Mouse (Mus musculus): Measurements from ENCODE around the gene Slc25a4. TPM values are rescaled to one million over a fixed set of nuclear protein-coding genes. Genes with fewer than 3 reads are reported as not detected.
A peak's percentile ranks its signal among the peaks of the same experiment; 100 is the strongest.

Slc25a4 gene
- total and polyA plus RNA-seq, 2 experiments from 2014 or later = 6,522 to 7,450 TPM

DNA sequence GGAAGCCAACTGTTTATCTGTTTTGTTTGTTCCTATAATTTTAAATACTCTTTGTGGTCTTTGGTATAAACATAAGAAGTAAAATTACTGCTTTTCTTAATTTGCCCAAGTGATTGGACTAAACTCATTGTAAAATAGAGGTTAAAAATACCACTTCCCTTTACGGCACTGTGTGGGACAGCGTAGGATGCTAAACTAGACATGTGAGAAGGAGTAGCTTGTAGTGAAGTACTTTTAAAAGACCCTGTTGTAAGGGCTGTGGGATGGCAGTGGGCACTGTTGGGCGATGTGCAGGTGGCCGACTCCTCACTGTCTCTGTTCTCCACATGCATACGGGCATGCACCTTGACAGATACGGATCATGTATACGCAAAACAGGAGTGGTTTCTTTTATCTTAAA, 30.9 kb downstream of the Slc25a4 start:
- Histone ChIP-seq H3K27ac (ENCODE audit: low read depth) (no peak overlapping the region), H3K4me1 (ENCODE audit: control insufficient read depth, insufficient read depth) (no peaks in the 10 kb centered on the region), H3K36me3 (replicated peaks; ENCODE audit: control insufficient read depth, insufficient read depth, low read length) (peaks cover 22% of the 10 kb centered on the region), H3K9ac (replicated peaks; ENCODE audit: low read depth, low read length) (no peak overlapping the region), H3K4me3 (ENCODE audit: low read depth, low read length) (no peak overlapping the region), H3K4me2 (ENCODE audit: low read depth, low read length) (no peak overlapping the region), H3K9me3 (replicated peaks; ENCODE audit: control insufficient read depth, low read length) (no peaks in the 10 kb centered on the region), H3K27me3 (ENCODE audit: control insufficient read depth, insufficient read depth, low read length) (no peaks in the 10 kb centered on the region)
- 92% methylated on average over 7 of the region's 7 CpGs for WGBS
- DNase-seq (ENCODE audit: low spot score) = no peak
- no peak for ATAC-seq (ENCODE audit: insufficient read depth, low read depth)
- TF ChIP-seq CTCF (IDR thresholded peaks at IDR 0.05; ENCODE audit: low read depth) = no peak
- TF ChIP-seq EP300 (IDR thresholded peaks at IDR 0.05; ENCODE audit: low read depth) = no peak

DNA sequence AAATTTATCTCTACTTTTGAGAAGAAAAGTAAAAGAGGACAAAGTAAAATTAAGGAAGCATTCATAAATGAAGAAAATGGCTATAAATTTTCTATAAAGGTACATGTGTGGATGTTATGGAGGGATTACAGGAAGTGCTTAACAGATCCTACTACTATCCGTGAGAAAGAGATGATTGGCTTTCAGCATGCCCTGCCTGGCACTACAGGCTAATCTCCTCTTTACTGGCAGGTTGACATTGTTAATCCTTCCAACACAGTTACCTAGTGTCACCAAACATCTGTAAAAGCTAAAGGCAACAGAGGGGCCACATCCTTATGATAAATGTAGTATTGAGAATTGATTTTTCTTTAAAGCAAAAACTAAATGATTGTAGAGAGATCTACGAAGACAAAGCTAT, 37.4 kb downstream of the Slc25a4 start:
- Histone ChIP-seq H3K4me1 (ENCODE audit: control insufficient read depth, insufficient read depth) (no peaks in the 10 kb centered on the region), H3K9ac (replicated peaks; ENCODE audit: low read depth, low read length) (no peak overlapping the region), H3K4me3 (ENCODE audit: low read depth, low read length) (no peak overlapping the region), H3K9me3 (replicated peaks; ENCODE audit: control insufficient read depth, low read length) (no peaks in the 10 kb centered on the region), H3K27me3 (ENCODE audit: control insufficient read depth, insufficient read depth, low read length) (no peaks in the 10 kb centered on the region), H3K27ac (ENCODE audit: low read depth) (no peak overlapping the region), H3K36me3 (replicated peaks; ENCODE audit: control insufficient read depth, insufficient read depth, low read length) (peaks cover 26% of the 10 kb centered on the region), H3K4me2 (ENCODE audit: low read depth, low read length) (no peak overlapping the region)
- ATAC-seq (ENCODE audit: insufficient read depth, low read depth) = no peak
- WGBS = 69% methylated on average over 2 of the region's 2 CpGs
- no peak for DNase-seq (ENCODE audit: low spot score)
- TF ChIP-seq CTCF (IDR thresholded peaks at IDR 0.05; ENCODE audit: low read depth) = no peak
- TF ChIP-seq EP300 (IDR thresholded peaks at IDR 0.05; ENCODE audit: low read depth) = no peak

DNA sequence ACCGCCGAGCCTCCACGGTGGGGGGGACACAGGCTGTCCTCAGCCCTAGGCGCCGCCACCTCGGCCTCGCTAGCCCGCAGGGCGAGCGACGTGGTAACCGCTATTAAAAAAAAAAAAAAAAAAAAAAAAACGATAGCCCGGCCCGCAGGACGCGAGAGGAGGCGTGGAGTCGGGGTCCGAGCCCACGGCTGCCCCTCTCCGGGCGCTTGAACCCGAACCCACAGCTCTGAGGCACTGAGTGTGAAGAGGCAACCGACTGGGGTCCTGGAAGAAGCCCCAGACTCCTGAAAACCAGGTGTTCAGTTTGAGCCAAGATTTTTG, 47.3 kb downstream of the Slc25a4 start:
- ATAC-seq (ENCODE audit: insufficient read depth, low read depth) = no peak; the same call in 1 of the 2 replicates
- Histone ChIP-seq H3K9me3 (replicated peaks; ENCODE audit: control insufficient read depth, low read length) (no peaks in the 10 kb centered on the region), H3K9ac (replicated peaks; ENCODE audit: low read depth, low read length) (peak overlapping the region; percentile 73), H3K4me2 (ENCODE audit: low read depth, low read length) (peak overlapping the region; percentile 75), H3K36me3 (replicated peaks; ENCODE audit: control insufficient read depth, insufficient read depth, low read length) (no peaks in the 10 kb centered on the region), H3K4me3 (ENCODE audit: low read depth, low read length) (peak overlapping the region; percentile 82), H3K27me3 (ENCODE audit: control insufficient read depth, insufficient read depth, low read length) (no peaks in the 10 kb centered on the region), H3K27ac (ENCODE audit: low read depth) (peak overlapping the region; percentile 84), H3K4me1 (ENCODE audit: control insufficient read depth, insufficient read depth) (peaks cover 7% of the 10 kb centered on the region; the same call in 1 of the 2 replicates)
- WGBS = under 1% methylated on average over 24 of the region's 25 CpGs
- TF ChIP-seq EP300 (IDR thresholded peaks at IDR 0.05; ENCODE audit: low read depth) (no peak), CTCF (IDR thresholded peaks at IDR 0.05; ENCODE audit: low read depth) (no peak)
- no peak for DNase-seq (ENCODE audit: low spot score)

DNA sequence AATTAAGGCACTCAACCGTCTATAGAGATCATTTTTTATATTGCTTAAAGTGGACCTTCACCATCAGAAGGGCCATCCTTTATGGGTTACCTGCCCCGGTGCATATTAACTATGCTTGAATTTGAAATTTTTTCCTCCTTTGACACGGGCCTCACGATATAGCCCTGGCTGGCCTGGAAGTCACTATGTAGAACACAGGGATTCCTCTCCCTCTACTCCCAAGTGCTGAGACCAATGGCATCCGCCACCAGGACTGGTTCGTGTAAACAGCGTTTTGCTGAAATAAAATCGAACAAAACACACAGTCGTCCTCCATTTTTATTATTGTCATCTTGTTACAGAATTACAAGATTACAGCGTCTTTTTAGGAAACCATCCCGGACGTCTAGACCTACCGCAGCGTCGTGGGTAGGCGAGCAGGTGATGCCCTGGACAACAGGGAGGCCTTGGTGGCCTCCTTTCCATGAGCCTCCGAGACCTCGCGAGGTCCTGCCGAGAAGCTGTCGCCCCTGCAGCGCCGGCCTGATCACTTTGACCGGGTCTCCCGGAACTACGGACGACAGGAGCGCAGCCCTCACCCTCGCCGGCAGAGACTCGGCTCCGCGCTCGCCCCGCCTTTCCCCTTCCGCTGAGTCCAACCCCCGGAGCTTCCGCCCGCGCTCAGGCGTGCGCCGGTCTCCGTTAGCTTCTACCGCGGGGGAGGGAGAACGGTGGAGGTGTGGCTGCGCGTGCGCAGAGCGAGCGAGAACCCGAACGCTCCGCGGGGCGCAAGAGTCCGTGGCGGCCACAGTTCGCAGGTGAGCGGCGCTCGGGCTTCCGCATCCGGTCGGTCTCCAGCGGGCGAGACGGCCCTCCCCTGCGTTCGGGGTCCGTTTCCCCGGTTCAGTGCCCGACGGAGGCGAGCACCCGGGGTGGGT, 47.9 kb downstream of the Slc25a4 start:
- WGBS = 2% methylated on average over 75 of the region's 77 CpGs
- DNase-seq (ENCODE audit: low spot score) (peak; percentile 94), ATAC-seq (ENCODE audit: insufficient read depth, low read depth) (peak; percentile 98)
- H3K4me2 ChIP-seq (ENCODE audit: low read depth, low read length) = peak overlapping the region; percentile 75
- no peaks in the 10 kb centered on the region for H3K36me3 ChIP-seq (replicated peaks; ENCODE audit: control insufficient read depth, insufficient read depth, low read length)
- peak overlapping the region; percentile 84 for H3K27ac ChIP-seq (ENCODE audit: low read depth)
- no peak for TF ChIP-seq CTCF (IDR thresholded peaks at IDR 0.05; ENCODE audit: low read depth)
- TF ChIP-seq EP300 (IDR thresholded peaks at IDR 0.05; ENCODE audit: low read depth) = no peak
- H3K4me3 ChIP-seq (ENCODE audit: low read depth, low read length) = peak overlapping the region; percentile 82
- peak overlapping the region; percentile 73 for H3K9ac ChIP-seq (replicated peaks; ENCODE audit: low read depth, low read length)
- H3K9me3 ChIP-seq (replicated peaks; ENCODE audit: control insufficient read depth, low read length) = no peaks in the 10 kb centered on the region
- peaks cover 7% of the 10 kb centered on the region; the same call in 1 of the 2 replicates for H3K4me1 ChIP-seq (ENCODE audit: control insufficient read depth, insufficient read depth)
- H3K27me3 ChIP-seq (ENCODE audit: control insufficient read depth, insufficient read depth, low read length) = no peaks in the 10 kb centered on the region

Small RNA genes lying within 50 kb of the gene (microRNA-seq; reads per million reads assigned to microRNA genes)
- gene Gm23812 = not detected

Other genes starting within 250 kb of the Slc25a4 start
- gene 1700029J07Rik, start 236.0 kb downstream of the Slc25a4 start, total RNA-seq (2014; rRNA removed; ENCODE audit: low replicate concordance) = not detected in 2 replicates
- 1.3 and 1.6 TPM in 2 replicates for gene 1700029J07Rik, start 236.0 kb downstream of the Slc25a4 start, polyA plus RNA-seq (2015; fragmentation: Nextera tagmentation; extraction: Ambion mirVana)
- 16.9 and 47.4 TPM in 2 replicates for gene Ufsp2, start 235.8 kb downstream of the Slc25a4 start, total RNA-seq (2014; rRNA removed; ENCODE audit: low replicate concordance)
- 59.5 and 61.4 TPM in 2 replicates for gene Ufsp2, start 235.8 kb downstream of the Slc25a4 start, polyA plus RNA-seq (2015; fragmentation: Nextera tagmentation; extraction: Ambion mirVana)
- gene Lrp2bp, start 212.0 kb downstream of the Slc25a4 start, total RNA-seq (2014; rRNA removed; ENCODE audit: low replicate concordance) = 0.08 and 0.99 TPM in 2 replicates
- 0.36 and 0.65 TPM in 2 replicates for gene Lrp2bp, start 212.0 kb downstream of the Slc25a4 start, polyA plus RNA-seq (2015; fragmentation: Nextera tagmentation; extraction: Ambion mirVana)
- 1.2 and 42.2 TPM in 2 replicates for gene Ankrd37, start 205.6 kb downstream of the Slc25a4 start, total RNA-seq (2014; rRNA removed; ENCODE audit: low replicate concordance)
- gene Ankrd37, start 205.6 kb downstream of the Slc25a4 start, polyA plus RNA-seq (2015; fragmentation: Nextera tagmentation; extraction: Ambion mirVana) = 10.2 and 14.3 TPM in 2 replicates
- 13.7 and 14.8 TPM in 2 replicates for gene Cfap97, start 59.5 kb downstream of the Slc25a4 start, total RNA-seq (2014; rRNA removed; ENCODE audit: low replicate concordance)
- 22.0 and 22.4 TPM in 2 replicates for gene Cfap97, start 59.5 kb downstream of the Slc25a4 start, polyA plus RNA-seq (2015; fragmentation: Nextera tagmentation; extraction: Ambion mirVana)
- 14.7 and 28.0 TPM in 2 replicates for gene Snx25, start 59.1 kb downstream of the Slc25a4 start, total RNA-seq (2014; rRNA removed; ENCODE audit: low replicate concordance)
- 2.4 and 4.0 TPM in 2 replicates for gene Snx25, start 59.1 kb downstream of the Slc25a4 start, polyA plus RNA-seq (2015; fragmentation: Nextera tagmentation; extraction: Ambion mirVana)
- not detected in 2 replicates for gene Helt, start 83.4 kb upstream of the Slc25a4 start, total RNA-seq (2014; rRNA removed; ENCODE audit: low replicate concordance)
- not detected in 2 replicates for gene Helt, start 83.4 kb upstream of the Slc25a4 start, polyA plus RNA-seq (2015; fragmentation: Nextera tagmentation; extraction: Ambion mirVana)